Mouse (Mus musculus) embryonic fibroblast, embryonic 13.5 days (primary cell): ENCODE data around the gene Vps13d.

Source experiments
- CTCF ChIP-seq: IDR thresholded peaks from 2 replicates; pipeline ENCODE4 v1.5.1; 2011; ENCODE audit warnings: mild to moderate bottlenecking, control low read depth, low read length, moderate library complexity, borderline replicate concordance; ENCODE audit not compliant: insufficient read depth
- POLR2A ChIP-seq: IDR thresholded peaks from 2 replicates; pipeline ENCODE4 v1.6.1; 2011; ENCODE audit warnings: low read depth, mild to moderate bottlenecking, control low read depth, low read length, moderate library complexity

GRCm38 (mm10) chr4:144950327-144950711 lies 244.5 kb downstream of the Vps13d start:
- TF ChIP-seq POLR2A (no peak), CTCF (no peak)
